Mouse (Mus musculus): ENCODE measurements around the gene Ces1d. TPM values are rescaled to one million over a fixed set of nuclear protein-coding genes. Genes with fewer than 3 reads are reported as not detected.

The Ces1d gene
- polyA plus RNA-seq (2015; fragmentation: Nextera tagmentation; extraction: Ambion mirVana), result 408 and 424 TPM in 2 replicates

DNA sequence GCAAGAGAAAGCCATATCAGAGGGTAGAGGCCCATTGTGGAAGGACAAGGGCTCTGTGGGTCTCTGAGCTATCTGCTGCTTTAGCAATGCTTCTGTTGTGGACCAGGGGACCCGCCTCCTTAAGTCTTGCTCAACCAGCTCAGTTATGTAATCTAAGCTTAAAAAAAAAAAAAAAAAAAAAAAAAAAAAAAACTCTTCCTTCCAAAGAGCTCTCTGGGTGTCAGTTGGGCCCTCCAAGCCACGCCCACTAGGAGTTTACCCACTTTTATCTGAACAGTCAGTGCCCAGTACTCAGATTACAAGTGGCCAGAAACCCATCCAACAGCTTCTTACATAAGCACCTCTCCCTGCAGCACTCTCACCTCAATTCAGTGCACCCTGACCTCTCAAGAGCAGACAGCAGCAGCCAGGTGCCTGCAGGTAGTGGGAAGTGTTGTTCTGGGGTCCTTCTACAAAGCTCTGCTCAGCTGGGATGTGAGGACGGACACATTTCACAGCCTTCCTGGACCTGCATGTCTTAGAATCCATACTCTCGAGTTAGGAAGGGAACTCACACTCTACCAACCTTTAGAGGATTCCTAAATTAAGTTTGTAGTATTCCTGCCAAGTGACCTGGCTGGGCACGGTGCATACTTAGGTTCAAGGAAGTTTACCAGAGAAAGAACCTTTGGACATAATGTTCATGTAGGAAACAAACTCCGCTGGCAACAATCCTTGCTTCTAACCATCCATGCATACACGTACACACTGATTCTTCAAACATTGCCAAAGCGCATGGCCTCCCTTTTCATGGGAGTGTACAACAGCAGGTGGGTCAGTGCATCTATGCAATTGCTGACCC is at the start of gene Ces1d:
Gene Ces1d, minus strand, starts transcription at position 154 of the 841 bp plus-strand sequence.
- peak within 1 kb of the TSS; percentile 28 for H3K4me3 ChIP-seq (ENCODE audit: low read depth, low read length)
- no peaks in the 10 kb centered on the region for H3K9me3 ChIP-seq (ENCODE audit: low read length)
- DNase-seq (ENCODE audit: low spot score), result peak; percentile 93
- no peaks in the 10 kb centered on the region for H3K4me1 ChIP-seq (ENCODE audit: insufficient read depth, low read depth, low read length)
- WGBS, result 50% methylated on average over 8 of the region's 8 CpGs
- peak; percentile 94 for ATAC-seq
- TF ChIP-seq EP300 (IDR thresholded peaks at IDR 0.05) (peak; percentile 77), CTCF (IDR thresholded peaks at IDR 0.05) (no peak)
- H3K27me3 ChIP-seq (replicated peaks; ENCODE audit: insufficient read depth, low read length), result no peaks in the 10 kb centered on the region
- H3K36me3 ChIP-seq (ENCODE audit: insufficient read depth, low read length), result no peaks in the 10 kb centered on the region
- H3K9ac ChIP-seq (replicated peaks; ENCODE audit: low read depth), result no peak within 1 kb of the TSS
- H3K27ac ChIP-seq (ENCODE audit: low read length), result peak within 1 kb of the TSS; percentile 61
- peak within 1 kb of the TSS; percentile 50 for H3K4me2 ChIP-seq (replicated peaks; ENCODE audit: low read depth, low read length)

DNA sequence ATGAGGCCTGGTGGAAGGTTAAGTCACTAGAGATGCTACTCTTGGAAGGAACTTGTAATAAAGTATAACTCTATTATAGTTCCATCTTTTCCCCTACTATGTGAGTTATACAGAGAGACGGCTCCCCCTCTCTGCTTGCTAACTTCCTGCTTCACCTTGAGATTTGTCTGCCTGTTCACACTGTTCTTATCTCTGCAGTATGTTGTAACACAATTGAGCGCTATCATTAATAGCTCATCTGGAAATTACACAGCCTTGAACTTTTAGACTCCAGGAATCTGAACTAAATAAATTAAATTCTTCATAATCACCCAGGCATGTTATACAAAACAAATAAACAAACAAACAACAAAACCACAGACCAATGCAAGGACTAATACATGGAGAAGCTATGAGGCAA is 48.4 kb upstream of the Ces1d start:
- H3K9ac ChIP-seq (replicated peaks; ENCODE audit: low read depth), result no peak overlapping the region
- TF ChIP-seq EP300 (IDR thresholded peaks at IDR 0.05) (no peak), CTCF (IDR thresholded peaks at IDR 0.05) (no peak)
- no peaks in the 10 kb centered on the region for H3K9me3 ChIP-seq (ENCODE audit: low read length)
- H3K4me3 ChIP-seq (ENCODE audit: low read depth, low read length), result no peak overlapping the region
- no peak overlapping the region for H3K27ac ChIP-seq (ENCODE audit: low read length)
- WGBS, result 69% methylated on average over 2 of the region's 2 CpGs
- H3K4me2 ChIP-seq (replicated peaks; ENCODE audit: low read depth, low read length), result no peak overlapping the region
- no peaks in the 10 kb centered on the region for H3K4me1 ChIP-seq (ENCODE audit: insufficient read depth, low read depth, low read length)
- ATAC-seq, result no peak
- H3K27me3 ChIP-seq (replicated peaks; ENCODE audit: insufficient read depth, low read length), result no peaks in the 10 kb centered on the region
- no peaks in the 10 kb centered on the region for H3K36me3 ChIP-seq (ENCODE audit: insufficient read depth, low read length)
- DNase-seq (ENCODE audit: low spot score), result no peak

DNA sequence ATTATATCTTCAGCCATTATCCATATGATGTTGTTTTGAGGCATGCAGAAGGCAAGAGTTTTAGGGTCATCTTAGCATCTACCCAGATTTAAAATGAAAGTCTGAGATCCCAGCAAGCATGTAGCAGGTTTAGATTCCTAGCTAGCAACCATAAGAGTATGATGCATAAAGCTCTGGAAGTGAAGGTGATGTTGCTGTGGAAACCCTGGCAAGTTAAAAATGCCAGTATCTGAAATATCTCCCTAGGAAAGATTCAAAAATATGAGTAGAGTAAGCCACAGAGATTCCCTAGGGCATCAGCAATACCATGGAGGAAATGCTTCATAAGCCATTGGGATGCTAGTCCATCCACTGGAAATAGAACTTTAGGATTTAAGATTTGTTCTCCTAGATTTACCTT is 42.2 kb upstream of the Ces1d start:
- Histone ChIP-seq H3K4me3 (ENCODE audit: low read depth, low read length) (no peak overlapping the region), H3K9me3 (ENCODE audit: low read length) (no peaks in the 10 kb centered on the region), H3K27me3 (replicated peaks; ENCODE audit: insufficient read depth, low read length) (no peaks in the 10 kb centered on the region), H3K4me1 (ENCODE audit: insufficient read depth, low read depth, low read length) (no peaks in the 10 kb centered on the region), H3K9ac (replicated peaks; ENCODE audit: low read depth) (no peak overlapping the region), H3K36me3 (ENCODE audit: insufficient read depth, low read length) (no peaks in the 10 kb centered on the region), H3K4me2 (replicated peaks; ENCODE audit: low read depth, low read length) (no peak overlapping the region), H3K27ac (ENCODE audit: low read length) (no peak overlapping the region)
- no peak for ATAC-seq
- no peak for TF ChIP-seq EP300 (IDR thresholded peaks at IDR 0.05)
- no peak for TF ChIP-seq CTCF (IDR thresholded peaks at IDR 0.05)
- DNase-seq (ENCODE audit: low spot score), result no peak

DNA sequence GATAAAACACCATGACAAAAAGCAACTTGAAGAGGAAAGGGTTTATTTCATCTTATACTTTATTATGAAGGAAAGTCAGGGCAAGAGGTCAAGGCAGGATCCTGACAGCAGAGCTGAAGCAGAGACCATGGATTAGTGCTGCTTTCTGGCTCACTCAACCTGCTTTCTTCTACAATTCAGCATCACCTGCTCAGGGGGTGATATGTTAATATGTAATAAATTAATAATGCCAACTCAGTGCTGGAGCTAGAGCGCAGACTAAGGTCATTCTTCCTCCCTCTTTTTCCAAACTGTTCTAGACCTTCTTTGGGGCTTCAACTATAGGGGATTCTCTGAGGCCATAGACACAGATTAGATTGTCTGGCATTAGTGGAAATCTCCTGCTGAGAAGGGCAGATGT is 38.0 kb upstream of the Ces1d start:
- no peak for ATAC-seq
- 90% methylated on average over 1 of the region's 1 CpGs for WGBS
- TF ChIP-seq EP300 (IDR thresholded peaks at IDR 0.05) (no peak), CTCF (IDR thresholded peaks at IDR 0.05) (no peak)

DNA sequence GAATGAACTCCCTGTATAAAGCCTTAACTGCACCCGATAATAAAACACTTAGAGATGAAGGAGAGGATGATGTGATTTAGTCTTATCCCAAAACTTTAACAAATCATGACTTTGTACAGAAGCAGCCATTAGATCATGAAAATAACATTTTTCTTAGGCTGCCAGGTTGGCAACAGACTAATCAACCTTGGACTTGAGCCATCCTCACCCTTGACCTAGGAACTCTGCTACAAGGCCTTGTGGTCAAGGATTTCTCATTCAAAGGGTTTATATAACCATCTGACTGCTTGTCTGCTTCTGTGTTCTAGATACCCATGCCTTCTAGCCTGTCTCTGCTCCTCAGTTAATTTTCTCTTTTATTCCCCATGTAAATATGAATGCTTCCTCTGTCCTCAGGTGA is 37.1 kb upstream of the Ces1d start:
- DNase-seq (ENCODE audit: low spot score), result no peak
- TF ChIP-seq CTCF (IDR thresholded peaks at IDR 0.05) (no peak), EP300 (IDR thresholded peaks at IDR 0.05) (no peak)
- 80% methylated on average over 1 of the region's 1 CpGs for WGBS
- no peak overlapping the region for H3K4me3 ChIP-seq (ENCODE audit: low read depth, low read length)
- no peak overlapping the region for H3K27ac ChIP-seq (ENCODE audit: low read length)
- no peak overlapping the region for H3K4me2 ChIP-seq (replicated peaks; ENCODE audit: low read depth, low read length)
- H3K36me3 ChIP-seq (ENCODE audit: insufficient read depth, low read length), result no peaks in the 10 kb centered on the region
- H3K27me3 ChIP-seq (replicated peaks; ENCODE audit: insufficient read depth, low read length), result no peaks in the 10 kb centered on the region
- no peak for ATAC-seq
- no peak overlapping the region for H3K9ac ChIP-seq (replicated peaks; ENCODE audit: low read depth)
- no peaks in the 10 kb centered on the region for H3K4me1 ChIP-seq (ENCODE audit: insufficient read depth, low read depth, low read length)
- H3K9me3 ChIP-seq (ENCODE audit: low read length), result no peaks in the 10 kb centered on the region

More for the DNA sequence above, 38.0 kb upstream of the Ces1d start:
- no peak overlapping the region for H3K27ac ChIP-seq (ENCODE audit: low read length)
- no peak overlapping the region for H3K4me3 ChIP-seq (ENCODE audit: low read depth, low read length)
- H3K4me1 ChIP-seq (ENCODE audit: insufficient read depth, low read depth, low read length), result no peaks in the 10 kb centered on the region
- H3K9ac ChIP-seq (replicated peaks; ENCODE audit: low read depth), result no peak overlapping the region
- no peak overlapping the region for H3K4me2 ChIP-seq (replicated peaks; ENCODE audit: low read depth, low read length)
- DNase-seq (ENCODE audit: low spot score), result no peak
- H3K9me3 ChIP-seq (ENCODE audit: low read length), result no peaks in the 10 kb centered on the region
- no peaks in the 10 kb centered on the region for H3K36me3 ChIP-seq (ENCODE audit: insufficient read depth, low read length)
- H3K27me3 ChIP-seq (replicated peaks; ENCODE audit: insufficient read depth, low read length), result no peaks in the 10 kb centered on the region

DNA sequence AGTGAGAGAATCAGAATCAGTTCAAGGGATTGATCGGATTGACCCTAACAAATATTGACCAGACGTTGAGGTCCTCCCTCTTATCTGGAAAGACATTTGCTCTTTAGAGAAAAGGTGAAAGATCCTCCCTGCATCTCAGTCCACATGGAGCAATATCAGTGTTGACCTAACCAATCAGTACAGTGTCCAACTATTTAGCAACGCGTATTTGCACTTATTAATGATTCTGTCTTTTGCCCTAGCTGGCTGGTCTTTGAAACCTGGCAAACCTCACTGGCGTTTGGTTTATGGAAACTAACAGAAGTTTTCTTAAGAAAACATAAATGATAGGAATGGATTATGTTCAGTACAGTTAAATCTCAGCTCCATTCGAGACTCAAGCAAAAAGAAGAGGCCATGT is 36.4 kb upstream of the Ces1d start:
- Histone ChIP-seq H3K4me2 (replicated peaks; ENCODE audit: low read depth, low read length) (no peak overlapping the region), H3K9me3 (ENCODE audit: low read length) (no peaks in the 10 kb centered on the region), H3K4me3 (ENCODE audit: low read depth, low read length) (no peak overlapping the region), H3K27me3 (replicated peaks; ENCODE audit: insufficient read depth, low read length) (no peaks in the 10 kb centered on the region), H3K36me3 (ENCODE audit: insufficient read depth, low read length) (no peaks in the 10 kb centered on the region), H3K4me1 (ENCODE audit: insufficient read depth, low read depth, low read length) (no peaks in the 10 kb centered on the region), H3K27ac (ENCODE audit: low read length) (no peak overlapping the region), H3K9ac (replicated peaks; ENCODE audit: low read depth) (no peak overlapping the region)
- WGBS, result 70% methylated on average over 6 of the region's 6 CpGs
- DNase-seq (ENCODE audit: low spot score) (no peak), ATAC-seq (no peak)
- no peak for TF ChIP-seq CTCF (IDR thresholded peaks at IDR 0.05)
